Mouse (Mus musculus): ENCODE measurements around the gene Tmem95.

- TF ChIP-seq POLR2A (IDR thresholded peaks at IDR 0.05; ENCODE audit: low read depth, low read length): no peak
- no peak for TF ChIP-seq CTCF (IDR thresholded peaks at IDR 0.05; ENCODE audit: borderline replicate concordance, insufficient read depth, low read length)
Observed at GRCm38 (mm10) chr11:69899870-69900269, 22.1 kb upstream of the Tmem95 start.

Measured in embryonic fibroblast, embryonic 13.5 days (primary cell).